Mouse (Mus musculus) hindbrain, embryonic 16.5 days (tissue): ENCODE measurements around the gene Sema3f. TPM values are rescaled to one million over a fixed set of nuclear protein-coding genes. Genes with fewer than 3 reads are reported as not detected.

Experiments used
- ATAC-seq: fragments of 200-750 bp; cut with Nextera tagmentation; 2 replicates; pipeline ENCODE4 v1.8.0; 2017; ENCODE audit warnings: moderate TSS enrichment, moderate library complexity
- H3K27ac ChIP-seq: fragments of 300-500 bp; sonication (generic); 2 replicates; pipeline ENCODE4 v1.5.1; 2014; ENCODE audit warnings: low read depth, mild to moderate bottlenecking, control low read depth, low read length, moderate library complexity
- H3K27me3 ChIP-seq: fragments of 300-500 bp; sonication (generic); replicated peaks from 2 replicates; pipeline ENCODE4 v1.6.1; 2014; ENCODE audit warnings: low read length; ENCODE audit not compliant: control insufficient read depth, insufficient read depth
- H3K36me3 ChIP-seq: fragments of 300-500 bp; sonication (generic); 2 replicates; pipeline ENCODE4 v1.6.1; 2014; ENCODE audit warnings: mild to moderate bottlenecking, low read length, moderate library complexity, mixed read lengths; ENCODE audit not compliant: control insufficient read depth, insufficient read depth
- H3K4me1 ChIP-seq: fragments of 300-500 bp; sonication (generic); 2 replicates; pipeline ENCODE4 v1.6.1; 2014; ENCODE audit warnings: low read depth, low read length; ENCODE audit not compliant: control insufficient read depth, insufficient read depth
- H3K4me2 ChIP-seq: fragments of 300-500 bp; sonication (generic); 2 replicates; pipeline ENCODE4 v1.6.1; 2014; ENCODE audit warnings: mild to moderate bottlenecking, low read length, control low read depth, moderate library complexity
- H3K4me3 ChIP-seq: fragments of 300-500 bp; sonication (generic); 2 replicates; pipeline ENCODE4 v1.5.1; 2014; ENCODE audit warnings: mild to moderate bottlenecking, low read length, control low read depth, moderate library complexity
- H3K9ac ChIP-seq: fragments of 300-500 bp; sonication (generic); 2 replicates; pipeline ENCODE4 v1.6.1; 2014; ENCODE audit warnings: low read depth, mild to moderate bottlenecking, control low read depth, low read length, moderate library complexity
- H3K9me3 ChIP-seq: fragments of 300-500 bp; sonication (generic); 2 replicates; pipeline ENCODE4 v1.6.1; 2014; ENCODE audit warnings: mild to moderate bottlenecking, low read length, moderate library complexity; ENCODE audit not compliant: control insufficient read depth
- WGBS: fragments of 180-500 bp; shearing (Covaris S2); extraction: QIAGEN DNeasy Blood & Tissue Kit; methylation state at CpG from one replicate; pipeline ENCODE4 v1.1.7; 2014; 5-methylcytosine and 5-hydroxymethylcytosine counted together
- polyA plus RNA-seq: library from polyadenylated mRNA; unstranded; fragments of >200 nt; fragmentation: Nextera tagmentation; extraction: Ambion mirVana; gene quantifications from 2 replicates; pipeline ENCODE4 v1.2.1, GENCODE M21; 2015

Gene Sema3f
- polyA plus RNA-seq, 1 experiment from 2014 or later = 10.0 TPM

GRCm38 (mm10) chr9:107696845-107697610 lies 13.2 kb downstream of the Sema3f start:
- no peaks in the 10 kb centered on the region for H3K27me3 ChIP-seq
- H3K36me3 ChIP-seq = no peaks in the 10 kb centered on the region
- H3K9me3 ChIP-seq = no peaks in the 10 kb centered on the region
- no peak overlapping the region for H3K4me2 ChIP-seq
- no peak for ATAC-seq
- WGBS = 32% methylated on average over 9 of the region's 9 CpGs
- H3K4me3 ChIP-seq = no peak overlapping the region
- no peak overlapping the region for H3K9ac ChIP-seq
- H3K4me1 ChIP-seq = peaks cover 54% of the 10 kb centered on the region
- 0 out of 2 replicates have a peak overlapping the region, but pooled peaks have one; percentile 10 for H3K27ac ChIP-seq

GRCm38 (mm10) chr9:107696106-107696479 lies 14.2 kb downstream of the Sema3f start:
- no peak overlapping the region for H3K27ac ChIP-seq
- H3K4me2 ChIP-seq = no peak overlapping the region
- H3K27me3 ChIP-seq = no peaks in the 10 kb centered on the region
- no peak overlapping the region for H3K9ac ChIP-seq
- H3K9me3 ChIP-seq = no peaks in the 10 kb centered on the region
- ATAC-seq = no peak
- H3K36me3 ChIP-seq = peaks cover 2% of the 10 kb centered on the region; the same call in 1 of the 2 replicates
- peaks cover 45% of the 10 kb centered on the region for H3K4me1 ChIP-seq
- no peak overlapping the region for H3K4me3 ChIP-seq
- 38% methylated on average over 6 of the region's 6 CpGs for WGBS

GRCm38 (mm10) chr9:107695441-107696105 lies 14.7 kb downstream of the Sema3f start:
- no peaks in the 10 kb centered on the region for H3K9me3 ChIP-seq
- 79% methylated on average over 12 of the region's 12 CpGs for WGBS
- no peak overlapping the region for H3K27ac ChIP-seq
- no peak overlapping the region for H3K9ac ChIP-seq
- ATAC-seq = no peak
- H3K4me3 ChIP-seq = no peak overlapping the region
- H3K36me3 ChIP-seq = peaks cover 6% of the 10 kb centered on the region; the same call in 1 of the 2 replicates
- no peak overlapping the region for H3K4me2 ChIP-seq
- peaks cover 43% of the 10 kb centered on the region for H3K4me1 ChIP-seq
- no peaks in the 10 kb centered on the region for H3K27me3 ChIP-seq

- 82% methylated on average over 7 of the region's 7 CpGs for WGBS
- no peak for ATAC-seq
- no peak overlapping the region for H3K9ac ChIP-seq
- H3K4me2 ChIP-seq = no peak overlapping the region
- H3K4me1 ChIP-seq = peaks cover 34% of the 10 kb centered on the region
- no peak overlapping the region for H3K27ac ChIP-seq
- no peaks in the 10 kb centered on the region for H3K27me3 ChIP-seq
- no peaks in the 10 kb centered on the region for H3K9me3 ChIP-seq
- no peak overlapping the region for H3K4me3 ChIP-seq
- peaks cover 6% of the 10 kb centered on the region; the same call in 1 of the 2 replicates for H3K36me3 ChIP-seq
Observed at GRCm38 (mm10) chr9:107694627-107695026, 15.6 kb downstream of the Sema3f start.

- Histone ChIP-seq H3K9ac (no peak overlapping the region), H3K9me3 (no peaks in the 10 kb centered on the region), H3K36me3 (peaks cover 6% of the 10 kb centered on the region; the same call in 1 of the 2 replicates), H3K27me3 (no peaks in the 10 kb centered on the region), H3K4me2 (no peak overlapping the region), H3K4me1 (peaks cover 23% of the 10 kb centered on the region), H3K4me3 (no peak overlapping the region), H3K27ac (no peak overlapping the region)
- 52% methylated on average over 4 of the region's 4 CpGs for WGBS
- ATAC-seq = no peak
Observed at GRCm38 (mm10) chr9:107693433-107693987, 16.8 kb downstream of the Sema3f start.

GRCm38 (mm10) chr9:107692785-107693184 lies 17.5 kb downstream of the Sema3f start:
- H3K27ac ChIP-seq = no peak overlapping the region
- 68% methylated on average over 5 of the region's 5 CpGs for WGBS
- H3K9me3 ChIP-seq = no peaks in the 10 kb centered on the region
- no peak overlapping the region for H3K4me2 ChIP-seq
- no peak for ATAC-seq
- no peaks in the 10 kb centered on the region for H3K27me3 ChIP-seq
- H3K4me1 ChIP-seq = peaks cover 16% of the 10 kb centered on the region
- no peak overlapping the region for H3K9ac ChIP-seq
- H3K4me3 ChIP-seq = no peak overlapping the region
- H3K36me3 ChIP-seq = peaks cover 8% of the 10 kb centered on the region; the same call in 1 of the 2 replicates

- Histone ChIP-seq H3K4me1 (0 out of 2 replicates have a peak, but pooled peaks cover 5% of the 10 kb centered on the region), H3K27ac (no peak overlapping the region), H3K27me3 (no peaks in the 10 kb centered on the region), H3K4me2 (no peak overlapping the region), H3K36me3 (peaks cover 8% of the 10 kb centered on the region), H3K4me3 (no peak overlapping the region), H3K9ac (no peak overlapping the region), H3K9me3 (no peaks in the 10 kb centered on the region)
- no peak for ATAC-seq
- WGBS = 76% methylated on average over 8 of the region's 8 CpGs
Observed at GRCm38 (mm10) chr9:107690391-107690790, 19.9 kb downstream of the Sema3f start.

- Histone ChIP-seq H3K27me3 (no peaks in the 10 kb centered on the region), H3K27ac (no peak overlapping the region), H3K36me3 (peaks cover 13% of the 10 kb centered on the region), H3K4me2 (no peak overlapping the region), H3K9me3 (no peaks in the 10 kb centered on the region), H3K4me3 (no peak overlapping the region), H3K9ac (no peak overlapping the region), H3K4me1 (0 out of 2 replicates have a peak, but pooled peaks cover 5% of the 10 kb centered on the region)
- WGBS = 78% methylated on average over 7 of the region's 7 CpGs
- no peak for ATAC-seq
Observed at GRCm38 (mm10) chr9:107688939-107689338, 21.3 kb downstream of the Sema3f start.

GRCm38 (mm10) chr9:107688415-107688814 lies 21.9 kb downstream of the Sema3f start:
- Histone ChIP-seq H3K4me1 (0 out of 2 replicates have a peak, but pooled peaks cover 5% of the 10 kb centered on the region), H3K4me2 (no peak overlapping the region), H3K9me3 (no peaks in the 10 kb centered on the region), H3K36me3 (peaks cover 19% of the 10 kb centered on the region), H3K9ac (no peak overlapping the region), H3K4me3 (no peak overlapping the region), H3K27ac (no peak overlapping the region), H3K27me3 (no peaks in the 10 kb centered on the region)
- no peak for ATAC-seq
- 81% methylated on average over 4 of the region's 5 CpGs for WGBS
